Mouse (Mus musculus) spleen, adult 12 weeks (tissue): Measurements from ENCODE around the gene Rnf10.
A peak's percentile ranks its signal among the peaks of the same experiment; 100 is the strongest.
"Not testable (repeated sequence)": the region's sequence is repeated elsewhere in the genome, so short reads cannot be mapped to it uniquely, and the experiment has no call there.

Experiments
- DNase-seq: peaks from one replicate; pipeline ENCODE4 v3.0.0; 2022; ENCODE audit warnings: low spot score

Gene Rnf10

DNA sequence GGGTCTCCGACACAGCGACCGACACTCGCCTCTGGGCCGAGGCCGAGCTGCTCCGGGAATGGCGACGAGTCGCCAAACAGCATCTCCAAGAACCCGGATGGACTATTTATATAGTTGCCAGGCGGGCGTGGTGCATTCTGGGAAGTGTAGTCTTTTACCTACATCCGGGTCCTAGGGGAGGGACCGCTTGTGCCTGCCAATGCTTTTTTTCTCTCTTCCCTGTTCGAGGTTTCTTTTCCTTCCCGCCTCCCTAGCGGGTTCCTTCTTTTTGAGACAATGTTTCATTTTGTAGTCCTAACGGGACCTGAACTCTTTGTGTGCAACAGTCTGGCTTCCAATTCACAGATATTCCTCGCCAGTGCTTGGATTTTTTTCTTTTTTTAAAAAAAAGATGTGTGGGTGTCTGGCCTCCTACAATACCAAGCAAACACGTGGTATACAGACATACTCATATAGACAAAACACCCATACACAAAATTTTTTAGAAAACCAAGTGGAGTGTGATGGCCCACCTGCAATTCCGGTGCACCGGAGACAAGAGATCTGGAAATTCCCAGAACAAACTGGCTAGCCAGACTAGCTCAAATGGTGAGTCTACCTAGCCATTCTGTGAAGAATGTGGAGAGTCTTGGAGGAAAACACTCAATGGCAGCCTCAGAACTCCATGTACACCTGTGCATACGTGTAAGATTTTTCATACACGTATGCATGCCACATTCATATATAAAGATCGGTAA, at the start of gene Rnf10:
TSS of gene Rnf10 (minus strand) at position 87 of the 737 bp plus-strand sequence.
- peak; percentile 99 for DNase-seq

DNA sequence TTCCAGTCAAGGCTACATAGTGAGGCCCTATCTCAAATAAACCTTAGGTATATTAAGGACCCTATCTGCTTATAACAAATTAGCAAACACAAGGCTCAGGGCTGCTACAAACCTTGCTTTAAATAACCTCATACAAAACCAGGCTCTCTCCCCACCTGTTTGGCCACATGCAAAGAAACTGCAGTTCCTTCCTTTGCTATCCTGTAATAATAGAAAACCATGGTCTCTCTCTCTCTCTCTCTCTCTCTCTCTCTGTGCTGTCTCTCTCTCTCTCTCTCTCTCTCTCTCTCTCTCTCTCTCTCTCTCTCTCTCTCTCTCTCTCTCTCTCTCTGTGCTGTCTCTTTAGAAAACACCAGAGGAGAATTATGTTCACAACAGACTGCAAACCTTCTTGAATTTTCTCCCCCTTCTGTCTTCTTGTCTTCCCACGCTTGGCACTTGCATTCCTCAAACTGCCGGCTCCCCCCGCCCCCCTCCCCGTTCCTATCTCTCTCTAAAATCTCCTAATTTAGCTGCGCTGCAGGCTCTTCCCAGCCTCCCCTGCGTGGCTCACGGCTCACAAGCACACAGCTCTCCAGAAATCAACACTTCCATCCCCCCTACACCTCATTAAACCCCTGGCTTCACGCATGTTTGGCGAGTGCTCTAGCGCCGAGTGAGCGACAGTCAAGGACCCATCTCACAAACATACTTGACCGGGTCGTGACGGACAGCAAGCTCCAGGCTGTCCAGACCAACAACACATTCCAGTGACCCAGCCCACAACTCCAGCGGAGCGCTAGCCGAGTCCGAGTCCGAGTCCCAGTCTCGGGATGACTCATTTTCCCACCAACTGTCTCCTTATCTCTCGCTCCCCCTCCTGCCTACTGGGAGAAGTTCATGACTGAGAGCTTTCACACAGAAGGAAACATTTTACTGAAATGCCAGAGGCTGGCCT, 46.6 kb upstream of the Rnf10 start:
- peak; percentile 31 for DNase-seq

DNA sequence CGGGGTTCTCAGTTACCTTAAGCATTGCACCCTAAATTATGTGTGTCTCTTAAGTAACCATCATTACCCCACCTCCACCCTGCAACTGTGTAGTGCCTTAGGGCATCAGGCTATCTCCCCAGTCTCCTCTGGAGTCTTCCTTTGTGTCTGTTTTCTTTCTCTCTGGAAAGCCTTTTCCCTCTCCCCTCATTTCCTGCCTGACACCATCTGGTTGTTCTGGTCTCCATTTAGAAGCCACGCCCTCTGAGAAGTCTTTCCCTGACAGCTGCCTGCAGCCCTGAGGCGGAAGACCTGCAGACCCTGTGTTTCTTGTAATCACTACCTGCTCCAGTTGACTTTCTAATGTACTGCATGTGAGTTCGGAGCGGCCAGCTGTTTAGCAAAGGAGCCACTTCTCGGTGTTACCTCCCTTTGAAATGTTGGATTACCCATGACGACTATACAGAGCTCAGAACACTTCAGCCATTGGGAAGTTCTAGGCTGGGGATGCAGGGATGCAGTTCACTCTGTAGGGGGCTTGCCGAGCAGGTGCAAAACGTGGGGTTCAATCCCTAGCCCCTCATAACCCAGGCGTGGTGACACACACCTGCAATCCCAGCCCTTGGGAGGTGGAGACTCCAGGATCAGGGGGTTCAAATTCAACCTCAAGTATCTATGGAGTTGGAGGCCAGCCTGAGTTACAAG, 45.1 kb upstream of the Rnf10 start:
- DNase-seq: no peak

DNA sequence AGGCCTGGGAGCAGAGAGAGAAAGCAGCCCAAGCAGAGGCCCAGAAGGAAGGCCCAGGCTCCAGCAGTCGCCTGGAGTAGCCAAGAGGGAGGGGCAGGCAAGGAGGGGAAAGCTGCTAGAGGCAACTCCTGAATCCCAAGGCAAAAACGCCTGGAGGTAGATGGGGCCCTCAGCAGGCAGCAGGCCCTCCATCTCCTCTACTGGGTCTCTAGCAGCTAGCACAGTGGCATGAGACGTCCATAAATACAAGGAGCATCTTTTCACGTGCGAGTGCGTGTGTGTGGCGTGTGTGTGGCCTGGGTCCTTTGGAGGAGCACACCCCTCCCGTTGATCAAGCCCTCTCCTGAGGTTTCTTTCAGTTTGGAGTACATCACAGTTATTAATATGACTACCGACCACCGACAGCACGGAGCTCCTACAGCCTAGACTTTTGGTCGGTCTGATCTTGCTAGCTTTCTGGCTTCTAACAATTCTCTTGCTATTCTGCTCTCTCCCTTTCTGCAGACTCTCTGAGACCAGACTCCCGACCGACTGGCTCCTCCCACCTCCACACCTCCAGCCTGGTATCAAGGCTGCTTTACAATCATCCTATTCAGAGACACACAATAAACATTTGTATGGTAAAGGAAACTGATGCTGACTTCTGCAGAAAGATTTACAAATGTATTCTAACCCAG, 44.4 kb upstream of the Rnf10 start:
- DNase-seq: no peak

DNA sequence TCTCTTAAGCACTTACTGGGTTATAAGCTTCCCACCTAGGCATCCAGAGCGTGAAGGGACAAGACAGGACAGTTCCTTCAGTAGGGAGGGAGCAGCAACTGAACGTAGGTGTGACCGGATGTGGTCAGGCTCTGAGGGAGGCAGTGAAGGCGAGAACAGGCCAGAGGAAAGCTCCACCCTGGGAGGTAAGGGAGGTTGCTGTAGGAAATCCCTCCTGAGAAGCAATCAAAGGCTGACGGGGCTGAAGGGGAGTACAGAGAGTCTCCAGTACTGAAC, 40.9 kb upstream of the Rnf10 start:
- no peak for DNase-seq

DNA sequence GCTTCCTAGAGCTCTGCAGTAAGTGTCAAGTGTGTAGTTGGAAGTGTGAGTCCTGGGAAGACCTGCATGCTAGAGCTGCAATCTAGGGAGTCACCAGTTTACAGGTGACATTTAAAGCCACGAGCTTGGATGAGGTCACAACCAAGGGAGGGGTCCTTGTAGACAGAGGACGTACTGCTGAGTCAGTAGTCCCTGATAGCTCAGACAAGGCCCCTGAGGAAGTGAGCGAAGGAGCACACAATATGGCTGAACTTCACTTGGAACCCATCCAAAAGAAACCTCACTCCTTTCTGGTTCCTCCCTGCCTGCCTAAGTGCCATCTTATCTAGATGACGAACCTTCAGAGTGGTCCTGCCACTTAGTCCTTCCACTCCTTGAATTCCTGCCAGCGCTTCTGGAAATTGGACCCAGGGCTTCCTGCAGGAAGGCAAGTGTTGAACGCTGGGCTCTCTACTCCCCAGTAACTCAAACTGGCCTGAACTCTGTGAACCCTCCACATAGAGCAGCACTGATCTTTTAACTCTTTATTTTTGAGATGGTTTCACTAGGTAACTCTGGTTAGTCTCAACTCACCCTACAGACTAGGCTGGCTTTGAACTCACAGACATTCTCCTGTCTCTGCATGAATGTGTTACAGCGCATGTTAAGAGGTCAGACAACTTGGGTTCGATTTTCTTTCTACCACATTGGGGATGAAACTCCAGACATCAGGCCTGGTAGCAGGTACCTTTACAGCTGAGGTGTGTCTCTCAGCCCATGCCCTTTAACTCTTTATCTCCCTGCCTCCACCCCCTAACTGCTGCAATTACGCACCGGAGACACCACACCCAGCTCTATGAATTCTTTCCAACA, 40.3 kb upstream of the Rnf10 start:
- no peak for DNase-seq

DNA sequence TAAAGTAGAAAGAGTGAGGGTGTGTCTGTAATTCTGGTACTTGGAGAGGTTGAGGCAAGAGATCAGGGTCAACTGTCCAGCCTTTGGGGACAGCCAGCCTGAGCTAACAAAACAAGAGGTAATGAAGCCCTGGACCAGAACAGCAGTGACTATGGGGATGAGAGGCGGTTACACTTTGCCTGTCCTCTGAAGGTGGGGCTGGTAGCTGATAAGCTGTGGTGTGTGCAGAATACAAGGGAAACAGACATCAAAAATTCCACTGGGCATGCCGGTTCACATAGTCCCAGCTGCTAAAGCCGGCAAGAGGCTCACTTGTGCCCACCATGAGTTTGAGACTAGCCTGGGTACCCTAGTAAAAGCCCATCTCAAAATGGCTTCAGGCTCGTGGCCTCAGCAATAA, 39.7 kb upstream of the Rnf10 start:
- DNase-seq: no peak

DNA sequence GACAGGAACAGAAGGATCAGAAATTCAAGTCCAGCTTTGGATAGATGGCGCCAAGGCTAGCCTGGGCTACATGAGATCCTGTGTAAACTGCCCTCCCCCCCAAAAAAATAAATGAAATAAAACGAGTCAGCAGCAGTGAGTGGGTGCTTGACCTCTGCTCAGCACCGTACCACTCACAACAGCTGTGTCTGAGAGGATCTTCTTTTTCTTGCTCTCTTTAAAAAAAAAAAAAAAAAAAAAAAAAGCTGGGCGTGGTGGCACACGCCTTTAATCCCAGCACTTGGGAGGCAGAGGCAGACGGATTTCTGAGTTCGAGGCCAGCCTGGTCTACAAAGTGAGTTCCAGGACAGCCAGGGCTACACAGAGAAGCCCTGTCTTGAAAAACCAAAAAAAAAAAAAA, 29.5 kb upstream of the Rnf10 start:
- not testable (repeated sequence) for DNase-seq

DNA sequence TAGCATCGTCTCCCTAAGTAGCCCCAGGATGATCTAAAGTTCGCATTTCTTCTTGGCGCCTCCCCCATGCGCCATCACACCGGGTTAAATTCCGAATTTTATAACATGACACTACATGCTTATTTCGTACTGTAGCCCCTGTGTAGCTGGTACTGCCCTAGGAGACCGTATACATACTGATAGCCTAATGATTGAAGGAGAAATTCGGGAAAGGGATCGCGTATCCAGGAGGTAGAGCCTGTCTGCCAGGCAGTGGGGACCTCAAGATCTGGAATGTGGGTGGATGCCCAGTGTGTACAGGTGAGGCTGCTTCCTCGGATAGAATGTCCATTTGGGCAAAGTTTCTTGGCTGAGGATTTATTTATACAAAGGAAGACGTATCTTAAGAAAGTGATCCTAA, 28.9 kb upstream of the Rnf10 start:
- no peak for DNase-seq

DNA sequence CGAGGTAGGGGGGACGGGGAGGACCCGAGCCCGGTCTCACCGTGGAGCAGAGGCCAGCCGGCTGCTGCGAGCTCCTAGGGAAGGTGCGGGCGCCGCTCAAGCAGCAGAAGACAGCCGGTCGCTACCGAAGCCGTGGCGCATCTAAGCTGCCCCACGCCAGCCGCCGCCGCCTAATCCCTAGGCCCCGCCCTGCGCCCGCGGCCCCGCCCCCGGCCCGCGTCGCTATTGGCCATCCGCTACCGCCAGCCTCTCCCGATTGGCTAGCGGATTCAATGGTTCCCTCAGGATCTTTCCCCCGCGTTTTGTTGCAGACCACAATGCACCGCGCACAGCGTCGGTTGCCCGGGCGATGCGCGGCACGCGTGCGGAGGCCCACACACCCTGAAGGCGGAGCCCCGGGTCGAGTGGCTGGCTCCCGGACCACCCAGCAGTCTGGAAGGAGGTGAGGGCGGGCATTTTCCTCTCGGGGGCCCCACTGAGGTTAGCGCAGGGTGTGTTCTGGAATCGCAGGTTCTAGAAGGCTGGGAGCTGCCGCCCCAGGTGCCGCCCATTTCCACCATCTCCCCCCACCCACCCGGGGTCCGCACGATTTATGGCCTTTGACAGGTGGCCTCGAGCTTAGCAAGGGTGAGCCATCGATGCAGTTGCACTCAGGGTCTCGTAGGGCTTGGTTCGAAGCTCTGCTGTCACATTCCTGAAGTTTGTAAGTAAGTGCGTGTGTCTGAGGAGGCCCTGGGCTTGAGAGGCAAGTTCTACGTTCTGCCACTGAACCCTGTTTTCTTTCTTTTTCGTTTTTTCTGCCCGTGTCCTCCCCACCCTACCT, 28.3 kb upstream of the Rnf10 start, which contains the start of gene Dynll1:
TSS of gene Dynll1 (minus strand) at position 208 of the 823 bp plus-strand sequence.
- peak; percentile 97 for DNase-seq

DNA sequence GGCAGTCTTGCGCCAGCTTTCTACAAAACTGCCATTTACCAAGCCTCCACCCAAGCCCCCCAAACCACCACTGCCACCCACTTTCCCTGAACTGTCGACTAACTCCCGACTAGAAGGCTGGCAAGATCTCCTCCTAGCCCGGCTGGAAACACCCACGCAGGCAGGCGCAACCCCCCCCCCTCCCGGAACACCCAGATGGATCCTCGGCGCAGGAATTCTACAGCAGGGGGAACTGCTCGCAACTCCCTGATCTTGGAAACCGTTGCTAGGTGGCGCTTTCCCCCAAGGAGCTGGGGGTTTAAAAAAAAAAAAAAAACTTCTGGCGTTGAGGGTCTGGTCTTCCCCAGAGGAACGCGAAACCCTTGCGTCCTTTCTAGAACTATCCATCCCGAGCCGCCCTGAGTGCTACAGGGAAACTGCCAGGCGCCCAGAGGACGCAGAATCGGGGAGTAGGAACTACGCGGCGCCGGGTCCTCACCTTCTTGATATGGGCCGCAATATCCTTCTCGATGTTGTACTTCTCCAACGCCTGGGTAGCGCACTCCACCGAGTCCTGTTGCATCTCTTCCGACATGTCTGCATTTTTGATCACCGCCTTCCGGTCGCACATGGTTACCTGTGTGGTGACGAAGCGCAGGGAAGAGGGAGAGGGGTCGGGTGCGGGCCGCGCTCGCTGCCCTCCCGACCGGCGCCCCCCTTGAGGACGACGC, 27.5 kb upstream of the Rnf10 start:
- DNase-seq: no peak

DNA sequence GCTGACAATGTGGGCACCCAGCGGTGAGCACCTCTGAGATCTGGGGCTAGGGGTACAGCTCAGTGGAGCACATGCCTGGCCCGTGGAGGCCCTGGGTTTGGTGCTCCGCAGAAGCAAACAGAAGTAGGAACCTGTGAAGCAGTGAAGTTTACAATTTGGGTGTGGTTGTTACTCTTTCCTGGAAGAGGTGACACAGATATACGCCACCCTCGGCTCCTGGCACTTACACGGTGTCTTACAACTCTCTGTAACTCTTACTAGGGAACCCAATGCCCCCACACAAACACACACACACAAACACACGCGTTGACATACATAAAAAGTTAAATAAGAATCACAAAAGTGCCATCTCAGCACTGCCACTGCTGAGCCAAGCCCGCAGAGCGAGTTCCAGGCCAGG, 23.6 kb upstream of the Rnf10 start:
- DNase-seq: no peak

DNA sequence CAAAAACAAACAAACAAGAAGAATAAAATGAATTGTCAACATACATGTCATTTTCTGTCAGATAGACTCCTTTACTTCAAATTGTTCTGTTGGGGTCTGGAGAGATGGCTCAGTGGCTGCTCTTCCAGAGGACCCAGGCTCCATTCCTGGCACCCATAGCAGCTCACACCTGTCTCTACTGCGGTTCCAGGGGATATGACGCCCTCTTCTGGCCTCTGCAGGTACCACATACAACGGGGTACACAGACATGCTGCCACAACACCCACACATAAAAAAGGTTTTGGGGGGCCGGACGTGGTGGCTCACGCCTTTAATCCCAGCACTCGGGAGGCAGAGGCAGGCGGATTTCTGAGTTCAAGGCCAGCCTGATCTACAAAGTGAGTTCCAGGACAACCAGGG, 21.5 kb upstream of the Rnf10 start:
- DNase-seq: no peak

DNA sequence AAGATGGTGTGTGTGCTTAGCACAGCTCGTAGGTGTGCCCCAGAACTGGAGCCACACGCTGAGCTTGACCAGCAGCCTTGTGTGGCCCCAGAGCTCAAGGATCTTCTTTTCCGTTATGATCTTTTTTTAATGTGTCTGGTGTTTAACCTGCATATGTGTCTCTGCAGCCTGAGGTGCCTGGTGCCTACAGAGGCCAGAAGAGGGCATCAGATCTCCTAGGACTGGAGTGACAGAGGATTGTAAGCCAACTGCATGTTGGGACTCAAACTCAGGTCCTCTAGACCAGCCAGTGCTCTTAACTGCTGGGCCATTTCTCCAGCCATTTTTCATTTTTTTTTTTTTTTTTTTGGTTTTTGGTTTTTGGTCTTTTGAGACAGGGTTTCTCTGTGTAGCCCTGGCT, 12.0 kb upstream of the Rnf10 start:
- no peak for DNase-seq

DNA sequence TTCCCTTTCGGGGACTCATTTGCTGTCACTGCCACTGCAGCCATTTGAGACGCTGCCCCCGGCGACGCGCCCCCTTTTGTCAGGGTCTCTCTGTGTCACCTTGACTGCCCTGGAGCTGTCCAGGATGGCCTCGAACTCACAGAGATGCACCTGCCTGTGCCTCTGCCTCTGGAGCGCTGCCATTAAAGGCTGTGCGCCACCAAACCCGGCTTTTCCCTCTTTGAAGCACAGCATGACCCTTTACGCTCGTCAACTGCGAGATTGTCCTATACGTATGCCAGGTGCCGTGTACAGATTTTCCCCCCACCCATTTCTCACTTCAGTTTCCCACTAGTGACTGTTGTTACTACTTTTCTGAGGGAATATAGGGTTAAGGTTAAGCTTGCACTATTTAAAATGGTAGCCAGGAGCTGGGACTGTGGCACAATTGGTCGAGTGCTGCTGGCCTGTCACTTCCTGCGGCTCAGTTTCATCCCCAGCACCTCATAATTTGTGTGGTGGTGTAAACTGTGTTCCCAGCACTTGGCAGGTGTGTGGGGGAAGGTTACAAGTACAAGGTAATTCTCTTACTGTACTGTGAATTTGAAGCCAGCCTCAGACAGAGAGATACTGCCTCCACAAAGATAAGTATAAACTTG, 7.5 kb upstream of the Rnf10 start:
- no peak for DNase-seq

DNA sequence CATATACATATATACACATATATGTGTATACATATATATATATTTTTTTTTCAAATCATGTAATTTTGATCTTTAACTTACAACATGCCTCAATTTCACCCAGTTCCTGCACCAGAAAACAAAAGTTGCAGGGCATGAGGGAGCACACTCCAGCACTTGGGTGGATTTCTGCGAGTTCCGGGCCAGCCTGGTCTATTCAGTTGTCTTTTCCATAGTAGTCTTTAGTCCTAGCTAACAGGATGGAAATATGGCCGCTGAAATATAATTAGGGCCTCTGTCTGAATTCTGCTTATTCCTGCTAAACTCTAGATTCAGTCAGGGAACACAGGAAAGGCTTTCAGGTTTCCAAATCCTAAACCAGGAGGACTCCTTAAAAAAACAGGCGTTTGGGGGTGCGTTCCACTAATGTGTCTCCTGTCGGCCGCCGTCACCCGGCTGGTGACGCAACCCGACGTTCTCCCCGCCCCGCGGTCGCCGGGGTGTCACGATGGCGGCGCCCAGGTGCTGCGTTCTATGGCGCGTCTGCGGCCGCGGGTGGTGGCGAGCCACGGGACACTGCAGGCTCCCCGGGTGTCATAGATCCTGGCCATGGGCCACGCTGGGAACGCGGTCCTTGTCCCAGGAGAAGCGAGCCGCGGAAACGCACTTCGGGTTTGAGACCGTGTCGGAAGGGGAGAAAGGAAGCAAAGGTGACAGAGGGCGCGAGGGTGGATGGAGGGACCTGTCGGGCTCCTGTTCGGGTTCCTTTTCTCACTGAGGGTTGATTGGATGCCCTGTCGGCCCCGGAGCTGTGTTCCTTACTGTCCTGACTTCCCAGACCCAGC, 6.7 kb upstream of the Rnf10 start, which contains the start of gene Coq5:
TSS of gene Coq5 (plus strand) at position 441 of the 824 bp plus-strand sequence.
- peak; percentile 84 for DNase-seq

DNA sequence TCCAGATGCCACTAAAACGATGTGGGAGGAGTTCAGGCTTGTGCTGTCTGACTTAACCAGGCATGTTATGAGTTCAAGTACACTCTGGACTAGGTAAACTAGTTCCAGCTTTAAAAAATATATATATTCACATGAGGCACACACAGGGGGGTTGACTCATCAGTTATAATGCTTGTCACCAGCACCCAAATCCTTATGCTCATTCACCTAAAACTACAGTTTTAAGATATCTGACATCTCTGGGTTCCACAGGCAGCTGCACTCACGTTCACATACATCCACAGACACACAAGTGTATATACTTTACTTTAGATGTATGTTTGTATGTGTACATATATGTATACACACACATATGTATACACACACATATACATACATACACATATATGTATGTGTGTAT, 6.1 kb upstream of the Rnf10 start:
- no peak for DNase-seq

DNA sequence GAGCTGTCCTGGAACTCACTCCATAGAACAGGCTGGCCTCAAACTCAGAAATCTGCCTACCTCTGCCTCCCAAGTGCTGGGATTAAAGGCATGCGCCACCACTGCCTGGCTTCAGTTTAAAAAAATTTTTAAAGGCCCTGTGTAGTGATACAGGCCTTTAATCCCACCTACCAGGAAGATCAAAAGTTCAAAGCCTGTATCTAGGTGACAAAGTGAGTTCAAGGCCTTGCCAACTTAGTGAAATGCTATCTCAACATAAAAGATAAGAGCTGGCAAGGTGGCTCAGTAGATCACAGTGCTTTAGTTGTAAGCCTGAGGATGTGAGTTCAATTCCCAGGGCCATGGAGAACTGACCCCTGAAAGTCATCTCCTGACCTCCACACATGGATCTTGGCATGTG, 5.4 kb upstream of the Rnf10 start:
- DNase-seq: no peak
